Mouse (Mus musculus) T-helper 2 cell (primary cell): ENCODE results near the gene Pi16.
"Not testable (repeated sequence)": the region's sequence is repeated elsewhere in the genome, so short reads cannot be mapped to it uniquely, and the experiment has no call there.

Source experiments
- in situ Hi-C: fragments of 300-600 bp; cut with MboI, MseI; formaldehyde crosslinking; loops from one replicate; pipeline ENCODE4 v1.15.1; 2025; ENCODE audit warnings: high pct_unique_total_duplicates

Gene Pi16

GRCm38 (mm10) chr17:29317380-29317779 is at the start of gene Pi16:
Pi16 (plus strand) TSS chr17:29317680.
- in situ Hi-C loops, result not testable (repeated sequence)

GRCm38 (mm10) chr17:29267931-29268681 is 49.4 kb upstream of the Pi16 start:
- in situ Hi-C loops, result loop anchor here (10.0 kb wide), 1 partner anchor 1807 kb away; no protein-coding TSS in a partner anchor

GRCm38 (mm10) chr17:29268682-29269348 is 48.7 kb upstream of the Pi16 start, which contains the start of gene BC004004:
BC004004 (plus strand) TSS chr17:29268788.
- in situ Hi-C loops, result loop anchor here (10.0 kb wide), 1 partner anchor 1806 kb away; no protein-coding TSS in a partner anchor

GRCm38 (mm10) chr17:29269349-29269706 is 48.2 kb upstream of the Pi16 start:
- in situ Hi-C loops, result loop anchor here (10.0 kb wide), 1 partner anchor 1805 kb away; no protein-coding TSS in a partner anchor

GRCm38 (mm10) chr17:29270148-29270698 is 47.3 kb upstream of the Pi16 start:
- in situ Hi-C loops, result no loop called here

- in situ Hi-C loops, result no loop called here
Measured at GRCm38 (mm10) chr17:29273156-29273555, 44.3 kb upstream of the Pi16 start.

GRCm38 (mm10) chr17:29273889-29274288 is 43.6 kb upstream of the Pi16 start:
- in situ Hi-C loops, result no loop called here

- in situ Hi-C loops, result no loop called here
Measured at GRCm38 (mm10) chr17:29280422-29280821, 37.1 kb upstream of the Pi16 start.

- in situ Hi-C loops, result no loop called here
Measured at GRCm38 (mm10) chr17:29281541-29281940, 35.9 kb upstream of the Pi16 start.

- in situ Hi-C loops, result no loop called here
Measured at GRCm38 (mm10) chr17:29282216-29282952, 35.1 kb upstream of the Pi16 start.

GRCm38 (mm10) chr17:29291793-29292192 is 25.7 kb upstream of the Pi16 start:
- in situ Hi-C loops, result no loop called here

GRCm38 (mm10) chr17:29292996-29293395 is 24.5 kb upstream of the Pi16 start:
- in situ Hi-C loops, result no loop called here

GRCm38 (mm10) chr17:29293807-29294605 is 23.5 kb upstream of the Pi16 start:
- in situ Hi-C loops, result no loop called here

GRCm38 (mm10) chr17:29295835-29296234 is 21.6 kb upstream of the Pi16 start:
- in situ Hi-C loops, result no loop called here

- in situ Hi-C loops, result no loop called here
Measured at GRCm38 (mm10) chr17:29297321-29297720, 20.2 kb upstream of the Pi16 start.

- in situ Hi-C loops, result no loop called here
Measured at GRCm38 (mm10) chr17:29297813-29298212, 19.7 kb upstream of the Pi16 start.

GRCm38 (mm10) chr17:29299282-29299681 is 18.2 kb upstream of the Pi16 start:
- in situ Hi-C loops, result no loop called here

- in situ Hi-C loops, result no loop called here
Measured at GRCm38 (mm10) chr17:29300926-29301325, 16.6 kb upstream of the Pi16 start.

- in situ Hi-C loops, result no loop called here
Measured at GRCm38 (mm10) chr17:29301421-29301820, 16.1 kb upstream of the Pi16 start.

GRCm38 (mm10) chr17:29302149-29302548 is 15.3 kb upstream of the Pi16 start:
- in situ Hi-C loops, result no loop called here

- in situ Hi-C loops, result no loop called here
Measured at GRCm38 (mm10) chr17:29303087-29303486, 14.4 kb upstream of the Pi16 start.
